Mouse (Mus musculus): ENCODE results near the gene Mycn. TPM values are rescaled to one million over a fixed set of nuclear protein-coding genes. Genes with fewer than 3 reads are reported as not detected.

The Mycn gene
- total RNA-seq, 2 experiments from 2014 or later = 0.91 to 1.5 TPM

- intact Hi-C loops (cut with DNase I; ENCODE audit: low total_unique reads) = no loop called here
- DNase-seq = no peak
Observed at GRCm38 (mm10) chr12:12932238-12932637, 9.5 kb downstream of the Mycn start.

GRCm38 (mm10) chr12:12928239-12928638 lies 13.5 kb downstream of the Mycn start:
- DNase-seq = no peak
- intact Hi-C loops (cut with DNase I; ENCODE audit: low total_unique reads) = no loop called here

- DNase-seq = no peak
- intact Hi-C loops (cut with DNase I; ENCODE audit: low total_unique reads) = no loop called here
Observed at GRCm38 (mm10) chr12:12926975-12927527, 14.7 kb downstream of the Mycn start.

- DNase-seq = no peak
- intact Hi-C loops (cut with DNase I; ENCODE audit: low total_unique reads) = no loop called here
Observed at GRCm38 (mm10) chr12:12924446-12924845, 17.3 kb downstream of the Mycn start.

- intact Hi-C loops (cut with DNase I; ENCODE audit: low total_unique reads) = no loop called here
- DNase-seq = no peak
Observed at GRCm38 (mm10) chr12:12920166-12921157, 21.3 kb downstream of the Mycn start.

- intact Hi-C loops (cut with DNase I; ENCODE audit: low total_unique reads) = no loop called here
- no peak for DNase-seq
Observed at GRCm38 (mm10) chr12:12916298-12916697, 25.4 kb downstream of the Mycn start.

- DNase-seq = no peak
- intact Hi-C loops (cut with DNase I; ENCODE audit: low total_unique reads) = no loop called here
Observed at GRCm38 (mm10) chr12:12910356-12910979, 31.2 kb downstream of the Mycn start.

- no peak for DNase-seq
- intact Hi-C loops (cut with DNase I; ENCODE audit: low total_unique reads) = no loop called here
Observed at GRCm38 (mm10) chr12:12909631-12910277, 32.0 kb downstream of the Mycn start.

- DNase-seq = no peak
- intact Hi-C loops (cut with DNase I; ENCODE audit: low total_unique reads) = no loop called here
Observed at GRCm38 (mm10) chr12:12906771-12907170, 34.9 kb downstream of the Mycn start.

GRCm38 (mm10) chr12:12906321-12906720 lies 35.4 kb downstream of the Mycn start:
- intact Hi-C loops (cut with DNase I; ENCODE audit: low total_unique reads) = no loop called here
- no peak for DNase-seq

GRCm38 (mm10) chr12:12905117-12905516 lies 36.6 kb downstream of the Mycn start:
- intact Hi-C loops (cut with DNase I; ENCODE audit: low total_unique reads) = no loop called here
- DNase-seq = no peak

GRCm38 (mm10) chr12:12904512-12904953 lies 37.2 kb downstream of the Mycn start:
- DNase-seq = peak; percentile 90
- intact Hi-C loops (cut with DNase I; ENCODE audit: low total_unique reads) = no loop called here

- intact Hi-C loops (cut with DNase I; ENCODE audit: low total_unique reads) = no loop called here
- DNase-seq = no peak
Observed at GRCm38 (mm10) chr12:12904086-12904485, 37.6 kb downstream of the Mycn start.

GRCm38 (mm10) chr12:12902403-12902802 lies 39.3 kb downstream of the Mycn start:
- DNase-seq = no peak
- intact Hi-C loops (cut with DNase I; ENCODE audit: low total_unique reads) = no loop called here

GRCm38 (mm10) chr12:12898356-12899126 lies 43.2 kb downstream of the Mycn start:
- DNase-seq = no peak
- intact Hi-C loops (cut with DNase I; ENCODE audit: low total_unique reads) = no loop called here

GRCm38 (mm10) chr12:12893986-12894385 lies 47.7 kb downstream of the Mycn start:
- intact Hi-C loops (cut with DNase I; ENCODE audit: low total_unique reads) = no loop called here
- DNase-seq = no peak

- intact Hi-C loops (cut with DNase I; ENCODE audit: low total_unique reads) = no loop called here
- DNase-seq = no peak
Observed at GRCm38 (mm10) chr12:12886191-12886889, 55.4 kb downstream of the Mycn start.
